Mouse (Mus musculus) CD4-positive naive resting alpha-beta T cell, adult 57 days (primary cell): ENCODE measurements around the gene Gpr155. TPM values are rescaled to one million over a fixed set of nuclear protein-coding genes. Genes with fewer than 3 reads are reported as not detected.

Experiments used
- total RNA-seq: library from RNA; stranded (reverse); gene quantifications from one replicate; pipeline ENCODE4 v1.2.4, GENCODE M21; 2023

Gene Gpr155
- total RNA-seq: 14.2 TPM

DNA sequence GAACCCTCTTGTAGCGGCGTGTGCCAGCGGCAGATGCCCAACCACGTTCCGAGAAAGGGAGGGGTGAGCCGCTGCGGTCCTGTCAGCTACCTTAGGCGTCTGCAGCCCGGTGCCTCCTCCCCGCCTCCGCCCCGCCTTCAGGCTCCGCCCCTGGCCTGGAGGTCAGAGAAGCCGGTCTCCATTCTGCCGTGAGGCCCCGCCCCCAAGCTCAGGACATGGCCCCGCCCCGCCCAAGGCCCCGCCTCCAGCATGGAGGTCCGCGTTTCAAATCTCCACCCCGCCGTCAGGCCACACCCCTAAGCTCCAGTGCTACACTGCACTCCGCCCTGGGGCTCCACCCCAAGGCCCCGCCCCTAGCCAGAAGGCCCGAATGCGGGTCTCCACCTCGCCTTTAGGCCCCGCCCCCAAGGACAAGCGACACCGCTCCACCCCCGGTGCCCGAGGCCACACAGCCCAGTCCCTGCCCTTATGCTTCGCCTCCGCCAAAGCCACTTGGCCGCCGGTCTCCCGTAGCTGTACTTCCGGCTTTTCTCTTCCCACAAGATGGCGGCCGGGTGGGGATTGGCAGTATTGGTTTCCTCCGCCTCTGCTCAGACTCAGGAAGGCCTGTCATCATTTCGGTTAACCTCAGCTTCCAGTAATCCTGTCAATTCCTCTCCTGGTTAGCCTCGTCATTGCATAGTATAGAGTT lies at the start of gene Gpr155:
Gpr155 (minus strand) TSS at position 217 of the 691 bp plus-strand sequence.

DNA sequence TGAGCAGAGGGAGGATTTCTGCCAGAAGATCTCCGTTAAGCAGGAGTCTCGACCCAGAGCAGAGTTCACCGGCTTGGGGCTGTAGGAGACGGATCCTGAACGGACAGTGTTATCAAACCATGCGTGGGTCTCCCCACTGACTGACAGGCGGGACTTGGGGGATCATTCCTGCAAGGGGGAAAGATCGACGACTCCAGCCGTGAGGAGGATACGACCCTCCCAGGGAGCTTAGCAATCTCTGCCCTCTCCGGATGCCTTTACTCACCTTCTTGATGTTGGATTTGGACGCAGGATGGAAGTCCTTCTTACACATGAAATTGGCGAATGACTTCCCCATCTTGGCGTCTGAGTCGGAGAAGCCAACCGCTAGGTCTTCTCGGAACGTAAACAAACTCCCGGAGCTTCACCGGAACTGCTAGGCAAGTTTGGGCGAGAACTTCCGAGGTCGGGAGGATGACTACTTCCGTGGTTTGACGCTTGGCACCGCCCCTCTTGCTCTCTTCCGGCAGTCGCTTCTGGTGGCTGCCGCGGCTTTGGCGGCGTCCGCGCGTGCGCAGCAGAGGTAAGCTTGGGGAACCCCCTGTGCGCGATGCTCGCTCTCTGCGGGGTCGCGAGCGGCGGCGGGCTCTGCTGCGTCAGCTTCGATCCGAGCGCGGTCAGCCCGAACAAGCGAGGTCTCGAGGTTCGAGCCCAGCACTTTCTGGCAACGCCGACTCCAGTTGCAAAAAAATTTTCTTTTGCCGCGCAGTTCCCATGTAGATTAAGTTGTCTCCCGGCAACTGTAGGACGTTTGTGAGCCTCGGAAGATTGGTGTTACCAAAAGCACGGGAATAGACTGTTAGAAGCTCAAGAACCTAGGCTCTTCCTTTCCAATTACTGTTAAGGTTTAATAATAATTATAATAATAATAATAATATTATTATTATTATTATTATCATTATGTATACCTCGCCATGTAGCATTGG lies 73.9 kb downstream of the Gpr155 start, which contains the start of the genes Scrn3 and Cir1:
Scrn3 (plus strand) TSS at position 450 of the 965 bp plus-strand sequence.
Cir1 (minus strand) TSS at position 550 of the 965 bp plus-strand sequence.

Other genes starting within 250 kb of the Gpr155 start
- gene Ola1, start 167.6 kb downstream of the Gpr155 start, total RNA-seq: 37.4 TPM
- not detected for gene Sp9, start 114.6 kb downstream of the Gpr155 start, total RNA-seq
- 5.1 TPM for gene Scrn3, start 74.0 kb downstream of the Gpr155 start, total RNA-seq
- gene Cir1, start 73.9 kb downstream of the Gpr155 start, total RNA-seq: 28.5 TPM
- gene Wipf1, start 143.2 kb upstream of the Gpr155 start, total RNA-seq: 171 TPM
- not detected for gene Chrna1, start 193.8 kb upstream of the Gpr155 start, total RNA-seq